Mouse (Mus musculus): ENCODE data around the gene Smox. TPM values are rescaled to one million over a fixed set of nuclear protein-coding genes. Genes with fewer than 3 reads are reported as not detected.
"Not testable (repeated sequence)": the region's sequence is repeated elsewhere in the genome, so short reads cannot be mapped to it uniquely, and the experiment has no call there.

Gene Smox
- total RNA-seq (2021): 10 to 100 TPM; 24.7 to 28.3 TPM
- long read RNA-seq, experiment 1, transcript Smox-201 (7 exons, 2,270 nt): major isoform, 14 of 21 reads
- long read RNA-seq, experiment 1, partial matches to known transcripts: 1 of 21 reads
- long read RNA-seq, experiment 1, other reads (novel, unspliced or antisense): 4 of 21 reads
- long read RNA-seq, experiment 2, transcript Smox-207 (8 exons, 2,170 nt): minor isoform, 7 of 35 reads
- long read RNA-seq, experiment 2, transcript Smox-201 (7 exons, 2,270 nt): major isoform, 21 of 35 reads
- long read RNA-seq, experiment 2, partial matches to known transcripts: 1 of 35 reads
- long read RNA-seq, experiment 2, other reads (novel, unspliced or antisense): 6 of 35 reads

DNA sequence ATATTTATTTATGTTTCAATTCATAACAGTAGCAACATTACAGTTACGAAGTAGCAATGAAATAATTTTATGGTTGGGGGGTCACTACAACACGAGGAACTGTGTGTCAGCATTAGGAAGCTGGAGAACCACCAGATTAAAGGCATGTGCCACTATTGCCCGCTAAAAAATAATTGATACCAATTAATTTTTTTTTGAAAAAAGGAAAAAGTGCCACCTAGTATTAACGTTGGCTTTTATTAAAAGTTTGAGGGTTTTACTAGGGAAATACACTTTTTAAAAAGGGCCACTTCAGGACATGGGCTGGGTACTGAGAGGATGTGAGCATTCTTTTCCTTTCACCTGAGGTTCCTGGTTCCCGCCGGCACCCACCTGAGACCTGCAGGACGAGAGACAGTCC lies at the start of gene Smox:
TSS of gene Smox (plus strand) at position 301 of the 400 bp plus-strand sequence.
- DNase-seq (ENCODE audit: low spot score in 2 of 2): no peak

GRCm38 (mm10) chr2:131443084-131443890 lies 48.0 kb upstream of the Smox start:
- no peak for DNase-seq (ENCODE audit: low spot score in 2 of 2)

GRCm38 (mm10) chr2:131443891-131444190 lies 47.5 kb upstream of the Smox start:
- no peak for DNase-seq (ENCODE audit: low spot score in 2 of 2)

DNA sequence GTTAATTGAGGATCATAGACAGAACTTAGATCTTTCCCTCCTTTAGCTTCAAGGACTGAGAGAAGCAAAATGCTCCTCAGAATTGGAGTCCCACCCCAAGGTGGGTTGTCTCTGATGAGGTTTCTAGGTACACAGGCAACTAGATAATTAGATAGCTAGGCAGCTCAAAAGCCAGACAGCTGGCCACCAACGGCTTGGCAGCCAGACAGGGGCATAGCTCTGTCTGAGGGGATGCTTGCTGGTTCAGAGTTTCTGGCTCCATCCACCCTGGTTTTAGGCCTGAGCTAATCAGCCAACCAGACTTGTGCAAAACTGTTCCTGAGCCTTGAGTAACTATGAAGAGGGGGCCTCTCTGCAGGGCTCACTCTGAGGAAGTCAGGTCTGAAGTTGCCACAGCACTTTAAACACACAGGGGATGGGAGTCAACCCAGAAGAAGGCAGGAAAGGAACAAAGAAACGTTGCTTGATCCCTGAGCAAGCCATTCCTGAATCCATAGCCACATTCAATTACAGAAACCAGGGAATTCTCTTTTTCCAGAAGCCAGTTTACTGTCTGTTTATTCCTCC lies 44.8 kb upstream of the Smox start:
- DNase-seq (ENCODE audit: low spot score in 2 of 2): no peak

DNA sequence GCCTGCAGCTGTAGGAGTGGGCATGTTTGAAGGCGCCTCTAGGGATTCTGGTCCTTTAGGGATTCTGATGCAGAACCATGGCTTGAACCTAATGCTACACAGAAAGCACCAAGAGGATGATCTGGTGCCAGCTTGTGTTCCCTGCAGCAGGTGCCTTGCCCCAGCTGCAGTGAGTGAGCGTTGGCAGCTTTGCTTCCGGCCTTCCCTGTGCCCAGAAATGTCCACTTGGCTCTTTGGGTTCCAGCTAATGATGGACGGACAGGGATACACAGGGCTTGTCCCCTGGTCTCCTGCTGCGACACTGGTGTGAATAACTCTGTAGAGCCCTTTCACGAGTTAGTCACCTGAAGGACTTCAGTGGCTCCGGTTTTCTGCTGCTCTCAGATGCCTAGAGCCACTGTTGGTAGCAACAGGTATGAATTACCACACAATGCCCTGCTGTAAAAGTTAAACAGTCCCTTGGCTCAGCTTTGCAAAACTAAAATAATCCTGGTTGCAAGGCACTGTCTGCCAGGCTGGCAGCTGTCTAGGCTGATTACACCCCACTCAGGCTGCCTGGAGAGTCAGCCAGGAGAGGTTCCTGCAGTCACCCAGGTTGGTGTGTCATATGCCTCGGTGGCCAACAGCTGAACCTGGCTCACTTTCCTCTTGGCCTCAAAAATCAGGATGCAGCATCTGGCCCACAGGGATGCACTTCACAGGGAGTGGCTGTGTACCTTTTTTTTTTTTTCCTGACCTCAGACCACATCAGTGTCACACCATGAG lies 43.5 kb upstream of the Smox start:
- no peak for DNase-seq (ENCODE audit: low spot score in 2 of 2)

- DNase-seq (ENCODE audit: low spot score in 2 of 2): no peak
Measured at GRCm38 (mm10) chr2:131448353-131448752, 42.9 kb upstream of the Smox start.

DNA sequence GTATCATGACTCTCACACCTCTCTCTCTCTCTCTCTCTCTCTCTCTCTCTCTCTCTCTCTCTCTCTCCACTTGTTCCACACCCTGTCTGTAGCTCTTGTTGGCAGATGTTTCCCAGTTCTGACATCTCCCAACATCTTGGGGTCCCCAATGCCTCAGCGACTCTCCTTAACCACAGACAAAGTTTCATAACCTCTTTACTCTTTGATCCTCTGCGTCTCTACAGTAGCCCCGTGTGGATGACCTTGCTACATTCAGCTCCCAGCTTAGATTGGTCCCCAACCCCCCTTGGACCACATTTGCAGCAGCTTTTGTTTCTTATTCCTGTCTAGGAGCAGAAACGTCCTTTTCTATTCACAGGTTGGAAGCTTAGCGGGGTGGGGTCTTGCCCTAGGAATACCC lies 41.6 kb upstream of the Smox start:
- DNase-seq (ENCODE audit: low spot score in 2 of 2): no peak

DNA sequence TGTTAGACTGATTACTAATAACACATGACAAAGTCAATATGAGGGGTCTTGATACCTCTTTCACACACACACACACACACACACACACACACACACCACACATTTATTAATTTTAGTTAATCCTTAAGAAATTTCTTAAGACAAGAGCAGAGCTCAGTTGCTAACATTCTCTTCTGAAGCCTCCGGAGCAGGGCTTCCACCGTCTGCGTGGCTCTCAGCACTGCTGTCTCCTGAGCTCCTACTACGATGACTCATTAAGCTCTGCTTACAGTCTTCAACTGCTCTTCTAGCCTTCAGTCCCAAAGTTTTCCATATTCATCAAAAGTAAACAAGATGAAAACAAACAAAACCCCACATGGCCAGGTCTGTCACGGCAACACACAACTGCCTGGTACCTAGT lies 40.8 kb upstream of the Smox start:
- no peak for DNase-seq (ENCODE audit: low spot score in 2 of 2)

DNA sequence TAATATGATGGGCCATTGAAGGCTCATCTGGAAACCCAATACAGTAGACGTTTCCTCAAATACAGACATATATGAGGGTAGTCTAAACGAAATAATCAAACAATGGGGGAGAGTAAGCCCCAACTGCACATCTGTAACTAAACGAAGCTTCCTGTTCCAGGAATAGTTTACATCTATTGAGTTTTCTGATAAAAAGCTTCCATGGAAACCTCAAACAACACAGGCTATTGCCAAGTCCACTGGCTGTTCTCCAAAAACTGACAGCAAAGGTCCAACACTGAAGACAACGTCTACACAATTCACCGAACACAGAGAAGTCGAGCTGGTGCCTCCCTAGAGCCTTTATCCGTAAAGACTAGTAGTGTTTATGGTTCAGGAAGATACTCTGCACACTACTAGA lies 33.6 kb upstream of the Smox start:
- no peak for DNase-seq (ENCODE audit: low spot score in 2 of 2)

DNA sequence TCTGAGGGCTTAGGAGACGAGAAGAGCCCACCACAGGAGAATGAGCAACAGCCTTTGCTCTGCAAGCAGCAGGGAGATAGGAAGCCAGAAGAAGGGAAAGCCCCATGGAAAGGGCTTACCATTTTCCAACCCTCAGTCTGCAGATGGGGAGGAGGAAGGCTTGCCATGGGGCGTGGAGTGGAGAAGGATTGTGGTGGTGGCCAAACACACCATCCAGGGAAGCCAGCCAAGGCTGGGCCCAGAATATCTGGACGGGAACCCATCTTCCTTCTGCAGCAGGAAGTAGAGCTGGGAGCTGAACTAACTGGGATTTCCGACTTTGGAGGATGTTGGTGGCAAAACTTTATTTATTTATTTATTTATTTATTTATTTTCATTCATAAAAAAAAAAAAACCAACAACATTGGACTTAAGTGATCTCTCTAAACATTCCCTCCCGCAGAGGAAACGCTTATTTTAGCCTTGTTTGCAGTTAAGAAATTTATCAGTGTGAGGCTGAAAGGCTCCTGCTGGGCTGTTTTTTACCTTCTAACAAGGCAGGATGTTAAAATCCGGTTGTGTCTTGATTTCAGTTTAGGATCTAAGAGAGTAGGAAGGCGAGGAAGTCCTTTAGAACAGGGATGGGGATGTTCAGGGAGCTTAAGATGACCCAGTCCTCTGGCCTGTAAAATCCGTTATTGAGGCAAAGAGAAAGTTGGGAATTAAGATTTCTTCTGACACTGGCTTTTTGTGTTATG lies 30.2 kb upstream of the Smox start:
- DNase-seq (ENCODE audit: low spot score in 2 of 2): no peak

DNA sequence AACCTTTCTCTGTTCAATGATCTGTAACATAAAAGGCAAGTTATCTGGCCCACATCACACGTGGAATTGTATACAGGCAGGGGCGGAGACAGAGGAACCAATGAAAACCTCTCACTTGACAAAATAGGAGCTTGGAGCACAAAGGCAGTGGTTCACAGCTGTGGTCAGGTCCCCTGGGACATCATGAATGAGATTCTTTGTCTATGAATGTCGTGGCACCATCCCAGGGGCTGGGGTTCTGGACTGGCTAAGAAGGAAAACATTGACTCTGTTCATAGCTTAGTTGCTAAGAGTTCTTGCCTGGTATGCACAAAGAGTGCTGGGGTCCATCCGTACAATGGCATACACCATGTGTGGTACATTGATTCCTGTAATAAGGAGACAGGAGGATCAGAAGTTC lies 28.3 kb upstream of the Smox start:
- DNase-seq (ENCODE audit: low spot score in 2 of 2): no peak

DNA sequence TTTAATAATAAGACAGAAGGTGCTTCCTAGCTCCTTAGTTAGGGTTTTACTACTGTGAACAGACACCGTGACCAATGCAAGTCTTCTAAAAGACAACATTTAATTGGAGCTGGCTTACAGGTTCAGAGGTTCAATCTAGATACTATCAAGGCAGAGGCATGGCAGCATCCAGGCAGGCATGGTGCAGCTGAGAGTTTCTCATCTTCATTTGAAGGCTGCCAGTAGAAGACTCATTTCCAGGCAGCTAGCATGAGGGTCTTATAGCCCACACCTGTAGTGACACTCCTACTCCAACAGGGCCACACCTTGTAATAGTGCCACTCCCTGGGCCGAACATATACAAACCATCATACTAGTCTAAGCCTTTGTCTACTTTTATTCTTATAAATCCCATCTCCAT lies 27.1 kb upstream of the Smox start:
- no peak for DNase-seq (ENCODE audit: low spot score in 2 of 2)

GRCm38 (mm10) chr2:131466732-131467131 lies 24.6 kb upstream of the Smox start:
- DNase-seq (ENCODE audit: low spot score in 2 of 2): no peak

DNA sequence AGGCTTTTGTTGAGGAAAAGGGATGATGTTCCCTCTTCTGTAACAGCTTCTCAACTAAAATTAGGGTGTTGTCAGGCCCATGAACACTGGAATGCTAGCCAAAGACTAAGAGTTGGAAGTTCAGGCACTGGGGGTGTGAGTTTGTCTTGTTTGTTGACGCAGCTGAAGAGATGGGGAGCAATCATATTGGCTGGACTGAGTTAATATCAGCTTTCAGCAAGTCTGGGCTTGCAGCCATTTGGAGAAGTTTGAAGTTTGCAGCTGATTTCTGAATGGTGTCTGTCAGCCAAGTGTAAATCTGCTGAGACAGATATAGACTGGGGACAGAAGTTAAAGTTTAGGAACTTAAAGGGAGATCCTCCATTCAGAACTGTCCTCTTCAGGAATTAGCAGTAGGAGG lies 21.4 kb upstream of the Smox start:
- DNase-seq (ENCODE audit: low spot score in 2 of 2): no peak

DNA sequence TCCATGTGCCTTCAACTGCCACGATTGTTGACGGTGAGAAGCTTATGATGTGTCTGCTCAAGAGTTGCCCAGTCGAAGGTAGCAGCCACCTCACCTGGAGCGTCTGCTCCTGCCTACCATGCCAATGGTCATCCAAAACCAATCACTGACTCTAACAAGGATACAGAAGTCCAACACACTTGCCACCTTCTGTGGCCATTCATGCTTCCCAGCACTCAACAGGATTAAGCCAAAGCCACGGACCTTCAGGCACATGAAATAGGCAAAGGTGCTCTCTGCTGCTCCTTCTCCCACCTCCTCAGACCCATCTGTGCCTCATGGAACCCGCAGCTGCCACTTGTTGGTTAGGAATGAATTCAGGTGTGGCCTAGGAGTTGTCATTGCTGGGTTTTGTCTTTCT lies 17.5 kb upstream of the Smox start:
- no peak for DNase-seq (ENCODE audit: low spot score in 2 of 2)

GRCm38 (mm10) chr2:131477105-131477504 lies 14.2 kb upstream of the Smox start:
- DNase-seq (ENCODE audit: low spot score in 2 of 2): not testable (repeated sequence)

- DNase-seq (ENCODE audit: low spot score in 2 of 2): no peak
Measured at GRCm38 (mm10) chr2:131477917-131478316, 13.4 kb upstream of the Smox start.

DNA sequence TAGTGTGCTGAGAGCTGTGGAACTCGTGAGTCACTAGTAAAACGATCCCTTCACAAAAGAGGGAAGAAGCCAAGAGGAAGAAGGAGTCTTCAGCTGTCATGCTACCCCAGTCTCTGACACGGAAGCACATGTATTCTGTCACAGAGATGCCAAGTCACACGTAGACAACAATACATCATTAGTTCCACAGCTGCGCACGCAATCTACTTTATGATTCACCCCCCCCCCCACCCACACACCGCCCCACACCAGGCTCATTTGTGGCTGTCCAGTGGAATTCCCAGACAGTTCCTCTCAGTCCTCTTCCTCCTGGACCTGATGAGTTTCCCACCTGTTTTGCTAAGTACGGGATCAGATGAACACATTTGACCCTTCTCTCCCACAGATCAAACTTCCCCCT lies 12.9 kb upstream of the Smox start:
- no peak for DNase-seq (ENCODE audit: low spot score in 2 of 2)

- DNase-seq (ENCODE audit: low spot score in 2 of 2): no peak
Measured at GRCm38 (mm10) chr2:131478916-131479315, 12.4 kb upstream of the Smox start.

GRCm38 (mm10) chr2:131481733-131482132 lies 9.6 kb upstream of the Smox start:
- DNase-seq (ENCODE audit: low spot score in 2 of 2): no peak

DNA sequence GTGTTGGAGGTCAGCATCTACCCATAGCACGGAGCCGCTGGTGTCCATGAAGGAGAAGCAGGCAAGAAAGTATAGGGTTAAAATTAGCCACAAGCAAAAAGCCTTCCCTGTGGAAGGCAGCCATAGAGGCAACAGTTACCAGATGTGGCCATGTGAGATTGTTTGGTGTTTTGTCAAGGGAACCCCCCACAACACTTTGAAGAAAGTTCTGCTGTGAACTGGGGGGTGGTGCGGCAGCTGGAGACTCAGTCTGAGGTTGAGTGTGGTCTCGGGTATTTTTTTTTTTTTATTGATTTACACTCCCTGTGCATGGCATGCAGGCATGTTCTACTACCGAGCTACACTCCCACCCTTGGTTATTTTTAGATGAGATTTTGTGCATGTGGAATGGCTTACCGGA lies 8.8 kb upstream of the Smox start:
- DNase-seq (ENCODE audit: low spot score in 2 of 2): no peak
